Mouse (Mus musculus): ENCODE data around the gene Gm14124. TPM values are rescaled to one million over a fixed set of nuclear protein-coding genes. Genes with fewer than 3 reads are reported as not detected.

Gene Gm14124
- polyA plus RNA-seq, 1 experiment from 2014 or later = 0.09 TPM

DNA sequence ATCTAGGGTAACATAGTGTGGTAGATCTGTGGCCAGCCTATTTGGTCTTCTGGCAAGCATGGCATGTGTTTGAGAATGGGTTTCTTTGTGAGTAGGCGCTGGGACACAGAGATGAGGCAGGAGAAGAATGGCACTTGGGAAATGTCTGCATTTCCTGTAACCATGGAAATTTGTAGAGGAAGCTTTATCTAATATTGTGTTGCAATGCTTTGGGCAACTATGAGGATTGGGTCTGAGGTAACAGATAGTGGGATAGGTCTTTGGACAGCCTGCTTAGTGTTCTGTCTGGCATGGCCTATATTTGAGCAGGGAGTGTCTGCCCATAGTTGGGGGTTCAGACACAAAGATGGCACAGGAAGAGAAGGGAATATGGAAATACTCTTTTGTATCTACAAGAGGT lies 61.7 kb downstream of the Gm14124 start:
- H3K36me3 ChIP-seq = peaks cover 61% of the 10 kb centered on the region

More for the DNA sequence above, 61.7 kb downstream of the Gm14124 start:
- H3K4me3 ChIP-seq = no peak overlapping the region
- H3K9ac ChIP-seq = no peak overlapping the region
- WGBS = 97% methylated on average over 1 of the region's 1 CpGs
- no peaks in the 10 kb centered on the region for H3K4me1 ChIP-seq
- no peak for ATAC-seq (ENCODE audit: low FRiP score, low read depth)
- no peak overlapping the region for H3K4me2 ChIP-seq (replicated peaks)
- H3K9me3 ChIP-seq = peaks cover 53% of the 10 kb centered on the region
- no peak overlapping the region for H3K27ac ChIP-seq
- no peaks in the 10 kb centered on the region for H3K27me3 ChIP-seq

Other genes starting within 250 kb of the Gm14124 start
- 6.7 and 7.2 TPM in 2 replicates for gene Zfp120, start 120.8 kb upstream of the Gm14124 start, polyA plus RNA-seq (2015; fragmentation: Nextera tagmentation; extraction: Ambion mirVana)
- not detected in 2 replicates for gene Gm10770, start 77.8 kb upstream of the Gm14124 start, polyA plus RNA-seq (2015; fragmentation: Nextera tagmentation; extraction: Ambion mirVana)
- not detected in 2 replicates for gene Gm14139, start 75.8 kb upstream of the Gm14124 start, polyA plus RNA-seq (2015; fragmentation: Nextera tagmentation; extraction: Ambion mirVana)
- gene Zfp937, start 39.4 kb upstream of the Gm14124 start, polyA plus RNA-seq (2015; fragmentation: Nextera tagmentation; extraction: Ambion mirVana) = 10.0 and 11.3 TPM in 2 replicates
- gene Gm21994, start 1.9 kb upstream of the Gm14124 start, polyA plus RNA-seq (2015; fragmentation: Nextera tagmentation; extraction: Ambion mirVana) = 6.4 and 7.4 TPM in 2 replicates
- 4.0 and 4.7 TPM in 2 replicates for gene Gm10130, start 66.2 kb downstream of the Gm14124 start, polyA plus RNA-seq (2015; fragmentation: Nextera tagmentation; extraction: Ambion mirVana)
- gene 3300002I08Rik, start 105.2 kb downstream of the Gm14124 start, polyA plus RNA-seq (2015; fragmentation: Nextera tagmentation; extraction: Ambion mirVana) = 9.4 and 11.7 TPM in 2 replicates
- gene Zfp442, start 194.0 kb downstream of the Gm14124 start, polyA plus RNA-seq (2015; fragmentation: Nextera tagmentation; extraction: Ambion mirVana) = 9.2 and 10.7 TPM in 2 replicates
- gene Zfp345, start 227.6 kb downstream of the Gm14124 start, polyA plus RNA-seq (2015; fragmentation: Nextera tagmentation; extraction: Ambion mirVana) = 0.15 TPM in 1 of 2 replicates, not detected in the other